Mouse (Mus musculus) forebrain, postnatal 0 days (tissue): ENCODE data around the gene Fxyd5. TPM values are rescaled to one million over a fixed set of nuclear protein-coding genes. Genes with fewer than 3 reads are reported as not detected.
A peak's percentile ranks its signal among the peaks of the same experiment; 100 is the strongest.

Experiments used
- ATAC-seq: fragments of 200-750 bp; cut with Nextera tagmentation; 2 replicates; pipeline ENCODE4 v1.8.0; 2017; ENCODE audit warnings: mild to moderate bottlenecking, moderate library complexity
- DNase-seq: peaks from one replicate; pipeline ENCODE4 v3.0.0-alpha.2; 2015
- H3K27ac ChIP-seq: fragments of 300-500 bp; sonication (generic); 2 replicates; pipeline ENCODE4 v1.5.1; 2014; ENCODE audit warnings: low read depth, mild to moderate bottlenecking, antibody characterized with exemption, low read length, moderate library complexity, mixed read lengths
- H3K27me3 ChIP-seq: fragments of 300-500 bp; sonication (generic); 2 replicates; pipeline ENCODE4 v1.6.1; 2014; ENCODE audit warnings: mild to moderate bottlenecking, low read length, mixed read lengths; ENCODE audit not compliant: insufficient read depth
- H3K36me3 ChIP-seq: fragments of 300-500 bp; sonication (generic); 2 replicates; pipeline ENCODE4 v1.6.1; 2014; ENCODE audit warnings: mild to moderate bottlenecking, moderate library complexity; ENCODE audit not compliant: insufficient read depth
- H3K4me1 ChIP-seq: fragments of 300-500 bp; sonication (generic); 2 replicates; pipeline ENCODE4 v1.6.1; 2014; ENCODE audit warnings: antibody characterized with exemption; ENCODE audit not compliant: insufficient read depth
- H3K4me2 ChIP-seq: fragments of 300-500 bp; sonication (generic); 2 replicates; pipeline ENCODE4 v1.6.1; 2014; ENCODE audit warnings: low read depth, mild to moderate bottlenecking, moderate library complexity
- H3K4me3 ChIP-seq: fragments of 300-500 bp; sonication (generic); 2 replicates; pipeline ENCODE4 v1.5.1; 2014; ENCODE audit warnings: low read depth, low read length, mixed read lengths
- H3K9ac ChIP-seq: fragments of 300-500 bp; sonication (generic); 2 replicates; pipeline ENCODE4 v1.6.1; 2014; ENCODE audit warnings: mild to moderate bottlenecking
- H3K9me3 ChIP-seq: fragments of 300-500 bp; sonication (generic); 2 replicates; pipeline ENCODE4 v1.6.1; 2016; ENCODE audit warnings: low read length
- CTCF ChIP-seq: sonication (generic); IDR thresholded peaks from 2 replicates; pipeline ENCODE4 v1.5.1; 2016; ENCODE audit warnings: antibody characterized with exemption, control low read depth, low read depth
- WGBS: fragments of 180-500 bp; shearing (Covaris S2); extraction: QIAGEN DNeasy Blood & Tissue Kit; methylation state at CpG from one replicate; pipeline ENCODE4 v1.1.7; 2014; 5-methylcytosine and 5-hydroxymethylcytosine counted together
- polyA plus RNA-seq: library from polyadenylated mRNA; unstranded; fragments of >200 nt; fragmentation: Nextera tagmentation; extraction: Ambion mirVana; gene quantifications from 2 replicates; pipeline ENCODE4 v1.2.1, GENCODE M21; 2015
- total RNA-seq: library from RNA; depleted of rRNA; stranded (reverse); fragments of >200 nt; gene quantifications from 2 replicates; pipeline ENCODE4 v1.2.3, GENCODE M21; 2014

The Fxyd5 gene
- total and polyA plus RNA-seq, 2 experiments from 2014 or later: 19.9 to 25.1 TPM

GRCm38 (mm10) chr7:31082831-31083588, 40.7 kb upstream of the Fxyd5 start:
- Histone ChIP-seq H3K4me2 (no peak overlapping the region), H3K9me3 (no peaks in the 10 kb centered on the region), H3K36me3 (no peaks in the 10 kb centered on the region), H3K27me3 (no peaks in the 10 kb centered on the region), H3K27ac (no peak overlapping the region), H3K9ac (no peak overlapping the region), H3K4me1 (no peaks in the 10 kb centered on the region), H3K4me3 (no peak overlapping the region)
- WGBS: 68% methylated on average over 14 of the region's 14 CpGs
- DNase-seq (no peak), ATAC-seq (peak; percentile 42)
- no peak for TF ChIP-seq CTCF

DNA sequence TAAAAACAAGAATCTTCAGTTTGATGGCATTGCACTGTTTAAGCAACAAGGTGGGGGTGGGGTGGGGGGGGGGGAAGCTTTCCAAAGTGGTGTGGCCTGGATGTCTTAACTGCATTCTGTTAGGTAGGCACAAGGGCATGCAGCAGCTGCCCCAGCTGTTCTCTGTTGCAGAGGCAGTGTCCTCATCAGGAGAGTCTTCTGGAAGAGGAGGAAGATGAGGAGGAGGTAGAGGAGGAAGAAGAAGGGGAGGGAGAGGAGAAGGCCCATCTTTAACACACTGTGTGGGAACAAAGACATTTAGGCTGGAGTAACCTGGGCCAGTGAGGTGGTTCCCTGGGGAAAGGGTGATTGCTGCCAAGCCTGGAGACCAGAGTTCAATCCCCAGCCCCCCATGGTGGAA, 39.8 kb upstream of the Fxyd5 start:
- Histone ChIP-seq H3K4me2 (no peak overlapping the region), H3K27ac (no peak overlapping the region), H3K4me1 (no peaks in the 10 kb centered on the region), H3K27me3 (no peaks in the 10 kb centered on the region), H3K9me3 (no peaks in the 10 kb centered on the region), H3K36me3 (no peaks in the 10 kb centered on the region), H3K4me3 (no peak overlapping the region), H3K9ac (no peak overlapping the region)
- DNase-seq: no peak
- no peak for TF ChIP-seq CTCF
- ATAC-seq: no peak

GRCm38 (mm10) chr7:31081106-31081505, 38.8 kb upstream of the Fxyd5 start:
- DNase-seq: no peak
- WGBS: 50% methylated on average over 1 of the region's 1 CpGs

GRCm38 (mm10) chr7:31080611-31081010, 38.3 kb upstream of the Fxyd5 start:
- Histone ChIP-seq H3K36me3 (no peaks in the 10 kb centered on the region), H3K27me3 (no peaks in the 10 kb centered on the region), H3K9me3 (no peaks in the 10 kb centered on the region), H3K4me3 (no peak overlapping the region), H3K4me1 (no peaks in the 10 kb centered on the region), H3K27ac (no peak overlapping the region), H3K9ac (no peak overlapping the region), H3K4me2 (no peak overlapping the region)
- WGBS: 39% methylated on average over 3 of the region's 3 CpGs
- ATAC-seq (no peak), DNase-seq (no peak)
- TF ChIP-seq CTCF: no peak

More at GRCm38 (mm10) chr7:31081106-31081505, 38.8 kb upstream of the Fxyd5 start:
- H3K4me3 ChIP-seq: no peak overlapping the region
- H3K4me2 ChIP-seq: no peak overlapping the region
- no peaks in the 10 kb centered on the region for H3K27me3 ChIP-seq
- H3K4me1 ChIP-seq: no peaks in the 10 kb centered on the region
- no peak for ATAC-seq
- no peak overlapping the region for H3K27ac ChIP-seq
- no peaks in the 10 kb centered on the region for H3K36me3 ChIP-seq
- no peaks in the 10 kb centered on the region for H3K9me3 ChIP-seq
- H3K9ac ChIP-seq: no peak overlapping the region
- TF ChIP-seq CTCF: no peak

DNA sequence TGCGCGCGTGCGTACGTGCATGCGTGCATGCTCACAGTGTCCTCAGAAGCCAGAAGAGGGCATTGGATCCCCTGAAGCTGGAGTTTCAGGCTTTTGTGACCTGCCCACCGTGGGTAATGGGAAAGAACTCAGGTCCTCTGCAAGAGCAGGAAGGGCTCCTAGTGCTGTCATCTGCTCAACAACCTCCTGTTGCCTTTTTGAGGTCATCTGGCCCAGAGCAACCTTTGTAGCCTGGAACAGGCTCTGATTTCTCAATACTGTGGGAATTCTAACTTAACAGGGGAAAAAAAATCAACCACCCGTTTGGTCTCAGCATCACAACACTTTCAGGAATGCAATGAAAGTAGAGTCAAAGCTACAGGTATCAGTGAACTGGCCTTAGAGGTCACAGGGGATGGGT, 37.4 kb upstream of the Fxyd5 start:
- H3K4me3 ChIP-seq: no peak overlapping the region
- TF ChIP-seq CTCF: no peak
- H3K9ac ChIP-seq: no peak overlapping the region
- H3K9me3 ChIP-seq: no peaks in the 10 kb centered on the region
- 91% methylated on average over 8 of the region's 8 CpGs for WGBS
- no peaks in the 10 kb centered on the region for H3K27me3 ChIP-seq
- H3K27ac ChIP-seq: no peak overlapping the region
- DNase-seq: no peak
- H3K36me3 ChIP-seq: no peaks in the 10 kb centered on the region
- no peak overlapping the region for H3K4me2 ChIP-seq
- no peaks in the 10 kb centered on the region for H3K4me1 ChIP-seq
- no peak for ATAC-seq

GRCm38 (mm10) chr7:31077885-31078445, 35.7 kb upstream of the Fxyd5 start:
- H3K4me2 ChIP-seq: no peak overlapping the region
- TF ChIP-seq CTCF: peak; percentile 90
- H3K27ac ChIP-seq: no peak overlapping the region
- WGBS: 46% methylated on average over 5 of the region's 5 CpGs
- no peaks in the 10 kb centered on the region for H3K27me3 ChIP-seq
- no peaks in the 10 kb centered on the region for H3K9me3 ChIP-seq
- DNase-seq (peak; percentile 77), ATAC-seq (peak; percentile 76)
- H3K4me1 ChIP-seq: no peaks in the 10 kb centered on the region
- H3K4me3 ChIP-seq: no peak overlapping the region
- H3K9ac ChIP-seq: no peak overlapping the region
- no peaks in the 10 kb centered on the region for H3K36me3 ChIP-seq

GRCm38 (mm10) chr7:31077470-31077869, 35.2 kb upstream of the Fxyd5 start:
- WGBS: 40% methylated on average over 6 of the region's 6 CpGs
- no peak overlapping the region for H3K9ac ChIP-seq
- no peak overlapping the region for H3K4me3 ChIP-seq

More at GRCm38 (mm10) chr7:31077470-31077869, 35.2 kb upstream of the Fxyd5 start:
- no peaks in the 10 kb centered on the region for H3K36me3 ChIP-seq
- DNase-seq (no peak), ATAC-seq (peak; percentile 76)
- no peak overlapping the region for H3K27ac ChIP-seq
- no peaks in the 10 kb centered on the region for H3K27me3 ChIP-seq
- no peaks in the 10 kb centered on the region for H3K9me3 ChIP-seq
- no peaks in the 10 kb centered on the region for H3K4me1 ChIP-seq
- H3K4me2 ChIP-seq: no peak overlapping the region
- no peak for TF ChIP-seq CTCF
